Mouse (Mus musculus) neural tube, embryonic 12.5 days (tissue): Measurements from ENCODE around the gene Myrf. TPM values are rescaled to one million over a fixed set of nuclear protein-coding genes. Genes with fewer than 3 reads are reported as not detected.

Source experiments
- ATAC-seq: fragments of 200-750 bp; cut with Nextera tagmentation; 2 replicates; pipeline ENCODE4 v1.8.0; 2017; ENCODE audit warnings: low read depth, mild to moderate bottlenecking, moderate TSS enrichment, moderate library complexity; ENCODE audit not compliant: low FRiP score
- H3K27ac ChIP-seq: fragments of 300-500 bp; sonication (generic); 2 replicates; pipeline ENCODE4 v1.5.1; 2016
- H3K27me3 ChIP-seq: fragments of 300-500 bp; sonication (generic); replicated peaks from 2 replicates; pipeline ENCODE4 v1.6.1; 2016; ENCODE audit warnings: mild to moderate bottlenecking
- H3K36me3 ChIP-seq: fragments of 300-500 bp; sonication (generic); 2 replicates; pipeline ENCODE4 v1.6.1; 2016; ENCODE audit warnings: mild to moderate bottlenecking
- H3K4me1 ChIP-seq: fragments of 300-500 bp; sonication (generic); 2 replicates; pipeline ENCODE4 v1.6.1; 2016
- H3K4me2 ChIP-seq: fragments of 300-500 bp; sonication (generic); replicated peaks from 2 replicates; pipeline ENCODE4 v1.6.1; 2016; ENCODE audit warnings: mild to moderate bottlenecking
- H3K4me3 ChIP-seq: fragments of 300-500 bp; sonication (generic); 2 replicates; pipeline ENCODE4 v1.5.1; 2016
- H3K9ac ChIP-seq: fragments of 300-500 bp; sonication (generic); 2 replicates; pipeline ENCODE4 v1.6.1; 2016; ENCODE audit warnings: mild to moderate bottlenecking
- H3K9me3 ChIP-seq: fragments of 300-500 bp; sonication (generic); 2 replicates; pipeline ENCODE4 v1.6.1; 2016; ENCODE audit warnings: mild to moderate bottlenecking
- WGBS: fragments of 180-500 bp; shearing (Covaris S2); methylation state at CpG from one replicate; pipeline ENCODE4 v1.1.7; 2016; 5-methylcytosine and 5-hydroxymethylcytosine counted together
- polyA plus RNA-seq: library from polyadenylated mRNA; unstranded; fragments of >200 nt; fragmentation: Nextera tagmentation; extraction: Ambion mirVana; gene quantifications from 2 replicates; pipeline ENCODE4 v1.2.1, GENCODE M21; 2016

Gene Myrf
- polyA plus RNA-seq, 1 experiment from 2014 or later: 1.0 TPM

DNA sequence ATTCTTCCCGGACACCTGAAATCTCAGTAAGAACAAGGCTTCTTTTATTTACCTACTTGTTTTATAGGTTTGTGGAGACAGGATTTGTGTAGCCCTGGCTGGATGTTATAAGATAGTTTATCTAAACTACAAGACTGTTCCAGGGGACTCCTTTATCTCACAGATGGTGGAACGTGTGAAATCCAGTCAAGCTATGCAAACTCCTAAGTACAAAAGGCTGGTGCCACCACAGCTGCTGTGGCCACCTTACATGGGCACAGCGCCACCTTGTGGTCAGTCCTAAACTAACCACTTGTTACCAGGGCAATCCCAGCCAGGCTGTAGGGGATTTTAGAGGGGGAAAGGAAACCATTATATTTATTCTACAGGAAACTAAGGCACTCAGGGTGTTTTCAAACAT, 41.8 kb downstream of the Myrf start:
- 34% methylated on average over 3 of the region's 3 CpGs for WGBS
- H3K9ac ChIP-seq: no peak overlapping the region
- H3K27me3 ChIP-seq: no peaks in the 10 kb centered on the region
- H3K4me2 ChIP-seq: no peak overlapping the region
- H3K36me3 ChIP-seq: peaks cover 53% of the 10 kb centered on the region
- H3K4me1 ChIP-seq: peaks cover 9% of the 10 kb centered on the region
- H3K9me3 ChIP-seq: no peaks in the 10 kb centered on the region
- H3K4me3 ChIP-seq: no peak overlapping the region
- no peak overlapping the region for H3K27ac ChIP-seq
- ATAC-seq: peak; percentile 49; the same call in 1 of the 2 replicates

DNA sequence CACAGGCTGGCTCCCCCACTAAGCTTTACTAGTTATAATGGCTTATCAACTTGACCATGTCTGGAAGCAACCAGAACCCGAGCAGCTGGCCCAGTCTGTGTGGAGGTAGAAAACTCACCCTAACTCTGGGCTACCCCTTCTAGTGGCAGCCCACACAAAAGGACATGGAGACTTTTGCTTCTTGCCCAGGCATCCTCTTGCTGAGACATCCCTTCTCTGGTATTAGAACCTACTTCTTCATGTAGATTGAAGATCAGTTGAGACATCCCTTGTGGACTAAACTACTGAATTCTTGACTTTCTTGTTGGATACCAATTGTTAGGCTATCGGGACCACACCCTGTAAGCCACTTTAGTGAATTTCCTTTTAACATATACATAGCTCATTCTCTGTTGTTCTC, 42.3 kb downstream of the Myrf start:
- no peak overlapping the region for H3K27ac ChIP-seq
- H3K4me2 ChIP-seq: no peak overlapping the region
- H3K4me3 ChIP-seq: no peak overlapping the region
- H3K4me1 ChIP-seq: peaks cover 8% of the 10 kb centered on the region
- no peaks in the 10 kb centered on the region for H3K27me3 ChIP-seq
- WGBS: 85% methylated on average over 2 of the region's 2 CpGs
- H3K9ac ChIP-seq: no peak overlapping the region
- ATAC-seq: no peak
- no peaks in the 10 kb centered on the region for H3K9me3 ChIP-seq
- peaks cover 57% of the 10 kb centered on the region for H3K36me3 ChIP-seq

DNA sequence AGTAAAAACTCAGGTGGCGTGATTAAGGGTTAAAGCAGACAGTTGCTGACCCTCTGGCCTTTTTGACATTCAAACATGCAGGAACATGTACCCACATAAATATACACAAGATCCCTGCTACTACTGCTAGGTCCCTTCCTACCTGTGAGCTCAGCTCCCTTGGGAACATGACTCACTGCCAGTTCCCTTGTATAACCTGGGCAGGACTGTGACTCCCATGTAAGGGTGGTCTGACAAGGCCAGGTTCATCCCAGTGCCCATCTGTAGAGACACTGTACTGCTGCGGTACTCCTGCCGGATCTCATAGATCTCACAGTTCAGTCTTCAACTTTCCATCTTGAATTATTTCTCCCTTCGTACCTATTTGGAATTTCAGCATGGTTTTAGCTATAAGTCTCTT, 43.4 kb downstream of the Myrf start:
- ATAC-seq: no peak
- Histone ChIP-seq H3K27ac (no peak overlapping the region), H3K9ac (no peak overlapping the region), H3K9me3 (no peaks in the 10 kb centered on the region), H3K4me1 (no peaks in the 10 kb centered on the region), H3K4me3 (no peak overlapping the region), H3K27me3 (no peaks in the 10 kb centered on the region), H3K4me2 (no peak overlapping the region), H3K36me3 (peaks cover 69% of the 10 kb centered on the region)
- 93% methylated on average over 4 of the region's 4 CpGs for WGBS

DNA sequence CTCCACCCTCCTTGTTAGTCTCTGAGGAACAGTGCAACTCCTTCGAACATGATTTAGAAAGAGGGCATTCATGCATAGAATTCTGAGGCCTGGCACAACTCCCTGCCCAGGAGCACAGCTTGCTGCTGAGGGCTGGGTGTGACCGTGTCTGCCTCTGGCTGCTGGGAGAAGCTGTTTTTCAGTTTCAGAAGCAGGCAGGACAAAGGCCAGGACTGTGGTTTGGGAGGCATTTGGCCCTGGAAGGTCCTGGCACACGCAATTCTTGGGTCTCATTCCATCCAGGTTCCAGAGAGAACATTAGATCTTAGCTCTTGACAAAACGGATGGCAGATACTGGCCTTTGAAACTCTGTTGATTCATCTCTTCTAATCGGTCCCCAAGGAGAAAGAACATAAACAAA, 45.3 kb downstream of the Myrf start:
- H3K9ac ChIP-seq: no peak overlapping the region
- no peak overlapping the region for H3K4me2 ChIP-seq
- no peak overlapping the region for H3K4me3 ChIP-seq
- no peaks in the 10 kb centered on the region for H3K27me3 ChIP-seq
- WGBS: 82% methylated on average over 5 of the region's 5 CpGs
- no peaks in the 10 kb centered on the region for H3K9me3 ChIP-seq
- H3K27ac ChIP-seq: no peak overlapping the region
- peaks cover 79% of the 10 kb centered on the region for H3K36me3 ChIP-seq
- no peaks in the 10 kb centered on the region for H3K4me1 ChIP-seq
- no peak for ATAC-seq

DNA sequence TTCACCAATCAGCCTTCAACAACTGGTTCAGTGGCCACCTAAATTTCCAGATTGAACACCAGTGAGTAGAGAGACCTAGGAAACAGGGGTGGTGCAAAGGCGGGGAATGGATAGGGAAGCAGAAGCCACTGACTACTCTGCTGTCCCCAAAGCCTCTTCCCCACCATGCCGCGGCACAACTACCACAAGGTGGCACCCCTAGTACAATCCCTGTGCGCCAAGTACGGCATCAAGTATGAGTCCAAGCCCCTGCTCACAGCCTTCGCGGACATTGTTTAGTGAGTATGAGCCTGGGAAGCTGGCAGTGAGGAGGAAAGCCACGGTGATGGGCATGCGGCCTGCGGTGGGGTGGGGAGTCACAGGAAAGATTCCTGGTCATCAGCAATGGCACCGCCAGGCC, 46.2 kb downstream of the Myrf start:
- ATAC-seq: no peak
- WGBS: 88% methylated on average over 11 of the region's 11 CpGs
- H3K36me3 ChIP-seq: peaks cover 79% of the 10 kb centered on the region

DNA sequence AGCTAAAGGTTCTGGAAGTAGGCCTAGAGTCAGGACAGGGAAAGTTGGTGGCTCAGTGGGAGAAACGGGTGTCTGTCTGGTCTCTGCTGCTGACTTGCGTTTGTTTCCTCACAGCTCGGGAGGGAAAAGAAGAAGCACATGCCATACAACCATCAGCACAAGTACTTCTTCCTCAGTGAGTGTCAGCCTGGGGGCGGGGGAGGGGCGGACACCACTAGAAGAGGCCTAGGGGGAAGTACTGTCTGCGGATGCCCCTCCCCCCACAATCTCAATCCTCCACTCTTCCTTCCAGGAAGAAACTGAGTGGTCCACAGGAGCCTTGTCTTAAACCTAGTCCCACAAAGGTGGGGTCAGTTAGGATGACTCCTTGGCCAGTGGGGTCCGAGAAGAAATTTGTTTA, 49.2 kb downstream of the Myrf start:
- 75% methylated on average over 7 of the region's 7 CpGs for WGBS
- no peak for ATAC-seq
- no peaks in the 10 kb centered on the region for H3K9me3 ChIP-seq
- H3K4me3 ChIP-seq: no peak overlapping the region
- H3K27ac ChIP-seq: no peak overlapping the region
- no peaks in the 10 kb centered on the region for H3K27me3 ChIP-seq
- no peaks in the 10 kb centered on the region for H3K4me1 ChIP-seq
- no peak overlapping the region for H3K9ac ChIP-seq
- peaks cover 100% of the 10 kb centered on the region for H3K36me3 ChIP-seq
- no peak overlapping the region for H3K4me2 ChIP-seq

More for the DNA sequence above, 46.2 kb downstream of the Myrf start:
- Histone ChIP-seq H3K9ac (no peak overlapping the region), H3K4me3 (no peak overlapping the region), H3K4me2 (no peak overlapping the region), H3K4me1 (no peaks in the 10 kb centered on the region), H3K27ac (no peak overlapping the region), H3K27me3 (no peaks in the 10 kb centered on the region), H3K9me3 (no peaks in the 10 kb centered on the region)

DNA sequence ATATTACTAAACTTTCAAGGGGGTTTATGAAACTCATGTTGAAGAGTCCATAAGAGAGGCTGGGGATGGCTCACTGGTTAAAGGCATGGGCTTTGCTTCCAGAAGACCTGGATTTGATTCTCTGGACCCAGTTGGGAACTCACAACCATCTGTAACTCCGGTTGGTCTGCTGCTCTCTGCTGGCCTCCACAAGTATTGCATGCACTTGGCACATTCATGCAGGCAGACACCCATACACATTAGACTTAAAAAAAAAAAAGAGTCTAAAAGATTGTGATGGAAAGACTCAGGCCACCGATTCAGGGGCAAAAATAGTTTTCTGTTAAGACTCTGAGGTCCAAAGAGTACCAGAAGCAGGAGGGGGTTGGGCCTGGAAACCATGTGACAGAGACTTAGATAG, 49.8 kb downstream of the Myrf start:
- H3K27ac ChIP-seq: no peak overlapping the region
- peaks cover 100% of the 10 kb centered on the region for H3K36me3 ChIP-seq
- H3K4me2 ChIP-seq: no peak overlapping the region
- no peak overlapping the region for H3K4me3 ChIP-seq
- H3K4me1 ChIP-seq: peaks cover 4% of the 10 kb centered on the region; the same call in 1 of the 2 replicates
- no peaks in the 10 kb centered on the region for H3K27me3 ChIP-seq
- WGBS: 50% methylated on average over 2 of the region's 2 CpGs
- no peak for ATAC-seq
- no peaks in the 10 kb centered on the region for H3K9me3 ChIP-seq
- no peak overlapping the region for H3K9ac ChIP-seq

DNA sequence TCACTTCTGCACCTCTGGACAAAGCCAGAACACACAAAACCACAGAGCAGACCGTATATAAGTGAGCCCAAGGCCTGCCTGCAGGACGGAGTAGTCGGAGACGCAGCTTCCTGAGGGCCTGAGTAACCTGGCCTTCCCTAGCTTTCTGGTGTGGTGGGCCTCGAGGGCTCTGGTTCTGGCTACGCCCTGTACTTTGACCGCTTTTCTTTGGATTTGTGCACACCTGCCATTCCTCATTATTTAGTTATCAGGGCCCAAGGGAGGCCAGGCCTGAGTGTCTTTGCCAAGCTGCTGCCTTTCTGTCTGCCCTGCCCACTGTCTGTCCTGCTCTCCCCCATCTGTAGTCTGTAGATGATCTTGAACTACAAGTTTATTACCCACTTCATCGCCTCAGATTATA, 50.6 kb downstream of the Myrf start:
- H3K27ac ChIP-seq: no peak overlapping the region
- H3K4me3 ChIP-seq: no peak overlapping the region
- WGBS: 94% methylated on average over 8 of the region's 8 CpGs
- peaks cover 13% of the 10 kb centered on the region; the same call in 1 of the 2 replicates for H3K4me1 ChIP-seq
- no peak for ATAC-seq
- H3K9ac ChIP-seq: no peak overlapping the region
- no peaks in the 10 kb centered on the region for H3K27me3 ChIP-seq
- no peak overlapping the region for H3K4me2 ChIP-seq
- peaks cover 100% of the 10 kb centered on the region for H3K36me3 ChIP-seq
- H3K9me3 ChIP-seq: no peaks in the 10 kb centered on the region

DNA sequence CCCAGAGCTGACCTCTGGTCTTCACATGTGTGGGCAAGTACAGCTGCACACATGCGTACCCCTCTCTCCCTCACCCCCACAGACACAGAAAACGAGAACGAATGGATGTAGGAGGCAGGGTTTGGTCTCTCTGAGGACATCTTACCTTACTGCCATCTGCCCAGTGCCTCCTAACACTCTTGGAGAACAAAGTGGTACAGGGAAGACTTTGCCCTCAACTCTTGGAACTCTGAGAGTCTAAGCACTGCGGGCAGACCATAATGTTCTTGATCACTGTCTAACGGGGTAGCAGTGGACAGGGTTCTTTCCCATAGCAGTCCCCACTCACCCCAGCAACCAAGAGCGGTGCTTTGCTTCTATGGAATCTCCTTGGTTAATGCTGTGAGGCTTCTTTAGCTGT, 51.5 kb downstream of the Myrf start:
- H3K27ac ChIP-seq: no peak overlapping the region
- H3K4me3 ChIP-seq: no peak overlapping the region
- no peaks in the 10 kb centered on the region for H3K27me3 ChIP-seq
- peaks cover 22% of the 10 kb centered on the region for H3K4me1 ChIP-seq
- no peaks in the 10 kb centered on the region for H3K9me3 ChIP-seq
- no peak overlapping the region for H3K4me2 ChIP-seq
- 97% methylated on average over 6 of the region's 6 CpGs for WGBS
- no peak for ATAC-seq
- no peak overlapping the region for H3K9ac ChIP-seq
- H3K36me3 ChIP-seq: peaks cover 92% of the 10 kb centered on the region

DNA sequence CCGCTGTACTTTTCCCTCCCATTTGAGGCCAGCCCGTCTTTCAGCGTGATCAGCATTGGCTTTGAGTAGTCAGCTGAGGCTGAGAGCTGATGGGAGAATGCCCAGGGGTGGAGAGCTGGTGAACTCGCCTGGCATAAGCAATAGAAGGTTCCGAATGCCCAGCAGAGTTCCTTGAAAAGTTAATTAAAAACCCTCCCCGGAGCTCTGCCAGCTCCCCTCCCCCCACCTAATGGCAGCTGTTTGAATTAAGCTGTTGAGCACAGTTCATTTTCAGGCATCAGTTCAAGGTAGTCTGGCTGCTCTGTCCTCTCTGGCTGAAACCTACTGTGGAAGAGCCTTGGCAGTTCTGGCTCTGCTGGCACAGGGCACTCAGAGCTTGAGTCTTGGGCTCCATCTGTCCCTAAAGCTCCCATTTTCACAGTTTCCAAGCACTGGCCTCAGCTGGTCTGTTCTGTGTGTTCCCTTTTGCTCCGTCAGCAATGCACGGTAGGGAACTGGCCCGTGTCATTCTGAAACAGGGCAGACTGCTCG, 52.2 kb downstream of the Myrf start:
- Histone ChIP-seq H3K4me2 (no peak overlapping the region), H3K36me3 (peaks cover 86% of the 10 kb centered on the region), H3K4me1 (peaks cover 22% of the 10 kb centered on the region), H3K27ac (no peak overlapping the region), H3K27me3 (no peaks in the 10 kb centered on the region), H3K9me3 (no peaks in the 10 kb centered on the region), H3K4me3 (no peak overlapping the region), H3K9ac (no peak overlapping the region)
- 80% methylated on average over 10 of the region's 10 CpGs for WGBS
- ATAC-seq: no peak

DNA sequence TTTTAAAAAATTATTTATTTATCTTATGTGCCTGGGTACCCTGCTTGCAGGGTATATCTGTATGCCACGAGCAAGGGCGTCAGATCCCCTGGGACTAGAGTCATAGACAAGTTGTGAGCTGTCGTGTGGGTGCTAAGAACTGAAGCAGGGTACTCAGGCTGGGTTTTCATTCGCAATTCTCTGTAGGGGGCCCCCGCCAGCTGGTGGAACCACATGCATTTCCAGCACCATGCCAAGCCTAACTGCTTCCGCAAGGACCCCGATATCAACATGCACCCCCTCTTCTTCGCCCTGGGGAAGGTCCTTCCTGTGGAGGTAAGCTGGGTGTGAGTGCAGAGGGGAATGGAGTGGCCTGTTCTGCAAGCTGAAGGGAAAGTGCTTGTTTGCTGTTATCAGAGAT, 54.0 kb downstream of the Myrf start:
- Histone ChIP-seq H3K4me2 (no peak overlapping the region), H3K36me3 (peaks cover 68% of the 10 kb centered on the region), H3K27me3 (no peaks in the 10 kb centered on the region), H3K27ac (no peak overlapping the region), H3K4me3 (no peak overlapping the region), H3K9me3 (no peaks in the 10 kb centered on the region), H3K4me1 (peaks cover 22% of the 10 kb centered on the region), H3K9ac (no peak overlapping the region)
- no peak for ATAC-seq
- WGBS: 95% methylated on average over 8 of the region's 8 CpGs

DNA sequence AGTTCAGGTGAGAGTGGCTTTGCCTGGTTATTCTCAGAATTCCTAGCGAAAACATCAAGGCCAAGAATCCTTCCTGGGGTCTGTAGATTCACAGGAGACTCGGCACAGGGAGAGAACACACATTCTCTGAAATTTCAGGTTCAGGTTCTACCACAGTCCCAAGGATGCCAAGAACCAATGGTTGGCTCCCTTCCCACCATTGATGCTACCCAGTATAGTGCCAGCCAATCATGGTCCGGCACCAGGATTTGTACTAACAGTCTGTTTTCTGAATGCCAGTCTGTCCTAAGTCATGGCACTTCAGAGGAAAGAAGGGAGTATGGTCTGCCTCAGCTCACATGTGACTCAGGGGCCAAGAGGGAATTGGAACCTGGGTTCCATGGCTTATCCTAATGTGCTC, 54.7 kb downstream of the Myrf start:
- Histone ChIP-seq H3K9ac (peak overlapping the region; percentile 3; the same call in 1 of the 2 replicates), H3K36me3 (peaks cover 61% of the 10 kb centered on the region)
- ATAC-seq: no peak

DNA sequence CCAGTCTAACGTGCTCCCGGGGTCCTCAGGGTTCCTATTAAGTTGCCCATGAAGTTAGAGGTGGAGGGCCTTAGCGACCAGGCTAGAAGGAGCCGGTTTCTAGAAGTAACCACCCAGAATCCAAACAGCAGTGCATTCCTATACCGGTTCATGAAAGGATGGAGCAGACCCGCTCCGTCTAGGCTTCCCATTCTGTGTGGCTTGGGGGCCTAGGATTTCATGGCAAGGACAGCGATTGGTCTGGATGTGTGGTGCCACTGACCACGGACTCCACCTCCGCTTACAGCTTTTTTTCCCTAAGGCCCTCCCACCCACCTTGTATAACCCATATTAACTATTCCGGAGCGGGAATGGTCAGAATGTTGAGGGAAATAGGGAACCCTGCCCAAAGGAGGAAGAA, 56.5 kb downstream of the Myrf start:
- H3K27ac ChIP-seq: peak overlapping the region; percentile 32; the same call in 1 of the 2 replicates
- peaks cover 43% of the 10 kb centered on the region for H3K36me3 ChIP-seq
- WGBS: 9% methylated on average over 12 of the region's 12 CpGs
- no peaks in the 10 kb centered on the region for H3K9me3 ChIP-seq
- no peaks in the 10 kb centered on the region for H3K27me3 ChIP-seq
- peaks cover 22% of the 10 kb centered on the region for H3K4me1 ChIP-seq
- peak overlapping the region; percentile 61 for H3K4me3 ChIP-seq
- no peak for ATAC-seq
- peak overlapping the region; percentile 96 for H3K9ac ChIP-seq
- peak overlapping the region; percentile 91 for H3K4me2 ChIP-seq

More for the DNA sequence above, 54.7 kb downstream of the Myrf start:
- 98% methylated on average over 3 of the region's 3 CpGs for WGBS
- H3K4me2 ChIP-seq: peak overlapping the region; percentile 91; the same call in 1 of the 2 replicates
- H3K4me1 ChIP-seq: peaks cover 22% of the 10 kb centered on the region
- no peaks in the 10 kb centered on the region for H3K9me3 ChIP-seq
- H3K4me3 ChIP-seq: no peak overlapping the region
- H3K27me3 ChIP-seq: no peaks in the 10 kb centered on the region
- H3K27ac ChIP-seq: no peak overlapping the region
